Mouse (Mus musculus) brain, adult 2 months (tissue): ENCODE data around the gene Maats1.

ENCODE experiments used
- DNase-seq: peaks from one replicate; pipeline ENCODE4 v3.0.0; 2011; ENCODE audit warnings: low read depth, low spot score

Gene Maats1

DNA sequence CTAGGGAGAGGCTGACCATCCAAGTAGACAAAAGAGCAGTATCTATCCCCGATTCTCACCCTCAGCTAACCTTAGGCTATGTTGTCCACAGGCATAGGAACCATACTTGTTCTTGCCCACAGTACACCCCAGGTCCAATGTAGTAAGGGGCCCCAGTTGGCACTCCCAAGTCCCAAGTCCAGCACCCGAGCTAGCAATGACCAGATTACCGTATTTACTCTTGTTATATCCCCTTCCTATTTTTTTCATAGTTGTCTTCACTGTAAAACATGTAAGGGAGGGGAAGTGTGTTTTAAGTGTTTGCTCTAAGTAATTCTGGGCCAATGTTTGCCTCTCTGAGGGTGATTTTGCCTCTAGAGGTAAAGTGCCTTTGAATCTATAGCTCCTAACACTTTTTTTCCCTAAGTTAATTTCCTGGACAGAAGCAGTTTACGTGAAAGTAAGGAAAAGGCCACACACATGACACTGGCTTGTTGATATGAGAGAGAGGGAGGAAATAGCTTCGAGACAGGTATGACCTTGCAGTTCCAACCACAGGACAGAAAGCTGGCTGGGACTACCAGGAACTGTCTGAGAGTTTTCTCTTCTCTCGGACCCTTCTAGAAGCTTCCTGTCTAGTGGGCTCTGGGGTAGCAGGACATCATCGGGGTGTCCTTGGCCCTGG, 47.1 kb downstream of the Maats1 start, which contains the start of gene Nr1i2:
Nr1i2 (minus strand) TSS at position 140 of the 664 bp plus-strand sequence.
- no peak for DNase-seq

DNA sequence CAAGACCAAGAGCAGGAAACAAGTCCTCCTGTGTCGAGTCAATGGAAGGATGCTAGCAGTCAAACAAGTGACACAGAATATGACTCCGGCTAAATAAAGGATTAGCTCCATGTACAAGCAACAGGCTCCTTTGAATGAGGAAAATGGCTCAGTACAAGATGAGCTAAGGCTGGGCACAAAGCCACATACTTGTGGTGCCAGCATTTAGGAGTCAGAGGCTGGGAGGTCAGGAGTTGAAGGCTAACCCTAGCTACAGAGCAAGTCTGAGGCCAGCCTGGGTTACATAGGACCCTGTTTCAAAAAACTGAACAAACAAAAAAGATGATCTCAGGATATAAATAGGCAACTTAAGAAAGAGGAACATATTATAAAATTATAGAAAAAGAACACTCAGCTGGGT, 51.8 kb downstream of the Maats1 start:
- DNase-seq, result no peak

DNA sequence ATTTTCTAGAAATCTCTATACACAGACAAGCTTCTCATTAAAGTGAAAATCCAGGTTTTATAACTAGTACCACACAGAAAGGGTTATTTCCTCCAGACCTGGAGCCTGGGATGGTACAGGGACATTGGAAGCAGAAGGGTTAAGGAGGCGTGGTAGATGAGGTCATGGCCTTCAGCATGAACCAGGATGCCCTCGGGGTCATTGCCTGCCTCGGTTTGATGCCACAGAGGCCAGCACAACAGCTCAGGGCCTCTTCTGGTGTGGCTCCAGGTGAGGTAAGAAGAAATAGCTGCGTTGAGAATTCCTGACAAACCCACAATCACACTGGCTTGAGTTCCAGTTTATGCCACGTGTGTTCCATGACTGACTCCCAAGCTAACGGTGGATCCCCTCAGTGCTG, 53.1 kb downstream of the Maats1 start:
- DNase-seq, result no peak

DNA sequence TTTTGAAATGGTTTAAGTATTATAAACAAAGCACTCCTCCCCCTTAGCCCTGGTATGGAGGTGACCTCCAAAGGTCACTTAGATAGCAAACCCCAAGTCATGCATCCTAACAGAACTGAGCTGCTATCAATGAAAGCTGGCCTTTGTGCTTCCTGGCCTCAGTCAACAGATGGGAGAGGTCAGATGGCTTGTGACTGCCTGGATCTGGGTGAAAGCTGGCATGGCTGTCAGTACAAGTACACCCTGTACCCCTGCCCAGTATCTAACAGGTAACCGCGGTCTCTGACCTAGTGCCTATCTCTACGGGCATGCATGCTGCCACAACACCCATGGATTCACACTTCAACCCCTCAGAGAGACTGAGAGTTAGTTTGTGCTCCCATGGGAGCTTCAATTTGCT, 54.2 kb downstream of the Maats1 start:
- no peak for DNase-seq

DNA sequence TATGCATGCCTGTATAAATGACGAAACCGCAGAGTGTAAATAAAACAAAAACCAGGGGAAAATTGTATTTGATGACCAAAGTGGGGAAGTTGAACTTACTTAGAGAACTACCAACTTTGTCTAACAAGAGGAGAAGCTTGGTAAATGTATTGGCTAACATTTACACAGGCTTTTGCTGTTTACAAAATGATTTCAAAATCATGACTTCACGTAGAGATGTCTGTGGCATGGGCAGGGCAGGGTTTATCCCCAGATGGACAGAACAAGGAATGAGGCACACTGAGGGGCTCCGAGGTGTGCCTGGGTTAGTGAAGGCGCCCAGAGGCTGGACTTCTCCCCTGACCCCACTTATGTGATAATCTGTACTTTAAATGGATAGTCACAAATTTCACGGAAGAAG, 54.6 kb downstream of the Maats1 start:
- no peak for DNase-seq

DNA sequence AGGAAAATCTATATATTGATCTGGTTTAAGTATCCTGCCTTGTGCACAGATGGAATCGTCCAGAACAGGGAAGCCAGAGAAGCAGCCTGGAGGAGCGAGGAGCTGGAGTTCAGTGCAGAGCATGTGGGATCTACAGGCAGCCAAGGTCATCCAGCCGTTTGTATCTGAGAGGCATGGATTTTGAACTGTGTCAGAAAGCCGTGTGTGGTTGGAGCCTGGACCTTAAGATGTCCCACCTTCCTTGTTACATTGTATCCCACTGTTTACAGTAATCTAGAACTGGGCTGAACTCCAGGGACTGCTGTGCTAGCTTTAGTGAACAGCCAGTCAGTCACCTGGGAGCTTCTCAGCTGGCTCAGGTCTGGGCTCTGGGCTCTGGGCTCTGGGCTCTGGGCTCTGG, 55.4 kb downstream of the Maats1 start:
- DNase-seq, result no peak

DNA sequence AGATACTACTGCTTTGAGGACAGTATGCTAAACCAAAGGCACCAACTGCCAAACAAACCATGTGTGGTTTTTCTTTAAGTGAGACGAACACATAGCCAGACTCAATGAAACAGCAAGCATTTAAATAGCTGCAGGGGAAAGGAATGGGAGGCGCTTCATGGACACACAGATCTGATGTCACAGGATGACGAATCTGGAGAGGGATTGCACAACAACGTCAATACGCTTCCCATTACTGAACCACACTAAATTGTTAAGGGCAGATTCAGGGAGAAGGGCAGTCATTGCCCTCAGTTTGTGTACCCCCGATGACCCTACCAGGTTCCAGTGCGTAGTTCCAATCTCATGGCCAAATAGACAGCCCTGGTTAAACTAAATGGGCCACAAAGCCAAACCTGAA, 56.1 kb downstream of the Maats1 start:
- DNase-seq, result no peak

DNA sequence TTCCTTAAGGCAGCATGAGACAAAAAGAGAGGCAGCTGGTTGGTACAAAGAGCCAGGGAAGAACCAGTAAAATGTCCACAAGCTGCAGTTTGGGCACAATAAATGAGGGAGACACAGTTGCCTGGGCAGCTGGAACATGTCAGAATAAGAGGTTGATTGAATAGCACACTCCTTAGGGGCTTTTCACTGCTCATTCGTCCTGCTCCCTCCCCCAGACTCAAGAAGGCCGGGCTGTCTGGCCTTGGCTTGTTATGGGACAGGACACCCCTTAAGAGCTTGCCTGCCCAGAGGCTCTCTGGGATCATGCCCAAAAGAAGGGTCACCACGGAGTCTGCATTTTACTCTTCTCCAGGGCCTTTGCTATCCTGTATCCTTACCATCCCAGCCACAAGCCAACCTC, 58.6 kb downstream of the Maats1 start:
- DNase-seq, result no peak

DNA sequence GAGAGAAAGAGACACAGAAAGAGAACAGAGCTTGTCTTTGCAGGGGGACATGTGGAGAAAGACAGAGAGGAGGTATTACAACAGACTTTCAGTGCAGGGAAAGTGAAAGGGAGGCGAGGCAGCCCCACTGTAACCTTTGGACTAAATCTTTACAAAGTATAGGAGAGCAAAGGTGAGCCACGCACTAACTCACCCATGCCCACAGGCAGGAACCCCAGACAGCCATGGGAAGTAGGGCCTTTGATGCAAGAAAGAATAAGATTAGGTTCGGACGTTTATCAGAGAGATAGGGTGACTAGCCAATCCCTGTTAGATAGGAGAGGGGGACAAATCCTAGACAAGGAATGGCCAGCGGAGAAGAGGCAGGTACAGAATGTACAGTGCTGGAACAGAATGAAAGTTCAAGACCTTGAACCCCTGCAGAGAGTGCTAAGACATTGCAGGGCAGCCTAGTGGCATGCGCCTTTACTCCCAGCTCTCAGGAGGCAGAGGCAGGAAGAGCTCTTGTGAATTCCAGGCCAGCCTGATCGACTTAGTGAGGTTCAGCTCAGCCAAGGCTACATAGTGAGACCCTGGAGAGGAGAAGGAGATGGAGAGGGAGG, 59.3 kb downstream of the Maats1 start:
- DNase-seq, result no peak

DNA sequence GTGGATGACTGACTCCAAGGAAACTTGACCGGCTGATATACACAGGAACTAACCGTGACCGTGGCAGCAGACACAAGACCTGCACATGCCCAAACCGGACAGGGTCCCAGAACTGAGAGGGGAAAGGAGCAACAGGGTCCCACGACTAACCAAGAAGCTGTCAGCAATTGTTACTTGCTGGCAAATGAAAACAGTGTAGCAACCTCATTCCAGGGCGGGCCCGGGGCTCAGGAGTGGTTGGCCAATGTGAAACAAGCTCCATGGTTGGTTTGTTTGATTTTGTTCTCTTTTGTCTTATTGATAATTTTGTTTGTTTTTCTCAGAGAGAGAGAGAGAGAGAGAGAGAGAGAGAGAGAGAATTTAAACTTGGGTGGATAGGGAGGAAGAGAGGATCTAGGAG, 61.0 kb downstream of the Maats1 start:
- DNase-seq, result no peak

DNA sequence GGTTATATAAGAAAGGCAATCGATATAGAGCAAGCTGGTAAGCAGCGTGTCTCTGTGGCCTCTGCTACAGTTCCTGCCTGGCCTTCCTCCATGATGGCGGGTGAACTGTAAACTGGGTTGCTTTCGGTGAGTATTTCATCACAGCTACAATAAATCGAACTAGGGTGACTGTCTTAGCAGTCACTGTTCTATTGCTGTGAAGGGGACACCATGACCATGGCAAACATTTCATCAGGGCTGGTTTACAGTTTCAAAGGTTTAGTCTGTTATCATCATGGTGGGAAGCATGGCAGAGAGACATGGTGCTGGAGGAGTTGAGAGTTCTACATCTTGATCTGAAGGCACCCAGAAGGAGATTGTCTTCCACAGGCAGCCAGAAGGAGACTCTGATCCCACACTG, 62.1 kb downstream of the Maats1 start:
- DNase-seq, result no peak

DNA sequence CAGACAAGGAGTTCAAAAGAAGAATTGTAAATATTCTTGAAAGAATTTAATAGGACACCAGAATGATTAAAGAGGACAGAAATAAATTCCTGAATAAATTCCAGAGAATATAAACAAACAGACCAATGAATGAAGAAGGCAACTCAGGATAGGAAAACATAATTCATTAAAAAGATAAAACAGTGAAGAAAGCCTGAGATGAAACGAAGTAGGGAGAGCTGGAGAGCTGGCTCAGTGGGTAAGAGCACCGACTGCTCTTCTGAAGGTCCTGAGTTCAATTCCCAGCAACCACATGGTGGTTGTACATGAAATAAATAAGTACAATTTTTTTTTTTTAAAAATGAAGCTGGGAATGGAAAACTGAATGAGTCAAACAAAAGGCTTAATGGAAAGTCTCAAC, 67.2 kb downstream of the Maats1 start:
- DNase-seq, result no peak

DNA sequence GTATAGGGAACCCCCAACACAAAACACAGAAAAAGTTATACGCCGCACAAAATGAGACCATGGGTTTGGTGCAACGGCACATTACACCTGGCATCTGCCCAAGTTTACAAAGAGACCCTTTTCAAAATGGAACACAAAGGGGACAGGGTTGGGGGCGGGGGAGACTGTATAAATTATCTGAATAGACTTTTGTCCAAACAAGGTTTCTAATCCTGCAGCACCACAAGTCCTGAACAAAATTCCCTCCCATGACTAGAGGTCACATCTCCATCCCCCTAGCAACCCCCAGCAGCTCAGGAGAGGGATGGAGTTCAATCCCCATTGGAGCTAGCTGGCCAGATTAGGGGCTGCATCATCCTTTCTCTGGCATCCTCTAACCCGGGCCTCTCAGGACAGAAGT, 69.5 kb downstream of the Maats1 start:
- DNase-seq, result no peak

DNA sequence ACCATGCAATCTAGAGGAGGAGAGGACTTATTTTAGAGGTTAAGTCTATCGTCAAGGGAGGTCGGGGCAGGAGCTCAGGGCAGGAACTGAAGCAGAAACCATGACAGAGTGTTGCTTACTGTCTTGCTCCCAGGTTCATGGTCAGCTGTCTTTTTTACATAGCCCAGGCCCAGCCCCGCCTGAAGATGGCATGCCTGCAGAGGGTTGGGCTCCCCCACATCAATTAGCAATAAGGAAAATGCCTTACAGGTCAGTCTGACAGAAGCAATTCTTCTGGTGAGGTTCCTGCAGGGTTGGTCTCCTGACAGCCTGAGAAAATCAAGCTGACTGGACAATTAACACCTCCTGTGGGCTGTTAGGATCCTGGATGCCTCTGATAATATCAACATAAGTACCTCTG, 70.3 kb downstream of the Maats1 start:
- no peak for DNase-seq

DNA sequence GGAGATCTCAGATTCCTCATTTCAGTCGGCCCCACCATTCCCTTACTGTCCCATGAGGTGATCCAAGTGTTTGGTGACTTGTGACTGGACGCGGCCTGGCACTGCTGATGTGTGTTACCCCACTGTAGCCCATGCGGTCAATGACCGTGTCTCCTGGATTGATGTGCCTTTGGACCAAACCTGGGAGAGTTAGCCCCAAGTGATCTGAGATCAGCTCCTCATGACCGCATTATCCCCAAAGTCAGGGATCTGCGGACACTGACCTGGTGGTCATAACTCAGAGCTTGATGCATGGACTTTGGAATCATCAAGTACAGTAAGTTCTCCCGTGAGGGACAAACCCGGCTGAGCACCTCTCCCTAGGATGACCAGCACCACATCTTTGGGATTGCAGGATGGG, 86.0 kb downstream of the Maats1 start:
- DNase-seq, result no peak

DNA sequence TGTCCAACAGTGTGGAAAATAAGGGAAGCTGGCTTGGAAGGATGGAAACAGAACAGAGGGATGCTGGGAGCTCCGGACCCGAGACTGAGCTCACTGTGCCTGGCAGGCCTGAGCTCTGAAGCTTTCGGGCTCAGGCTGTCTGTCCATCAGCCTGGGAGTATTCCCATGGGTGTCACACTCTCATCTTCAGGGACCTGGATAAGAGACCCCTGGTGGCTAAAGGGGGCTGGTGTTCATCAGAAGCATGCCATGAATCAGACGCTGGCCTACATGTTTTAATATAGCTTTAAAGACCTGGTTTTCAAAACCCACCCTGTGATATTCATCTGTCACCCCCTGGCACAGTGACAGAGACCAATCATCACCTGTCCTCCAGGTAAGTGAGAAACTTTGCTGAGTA, 86.8 kb downstream of the Maats1 start:
- DNase-seq, result no peak

DNA sequence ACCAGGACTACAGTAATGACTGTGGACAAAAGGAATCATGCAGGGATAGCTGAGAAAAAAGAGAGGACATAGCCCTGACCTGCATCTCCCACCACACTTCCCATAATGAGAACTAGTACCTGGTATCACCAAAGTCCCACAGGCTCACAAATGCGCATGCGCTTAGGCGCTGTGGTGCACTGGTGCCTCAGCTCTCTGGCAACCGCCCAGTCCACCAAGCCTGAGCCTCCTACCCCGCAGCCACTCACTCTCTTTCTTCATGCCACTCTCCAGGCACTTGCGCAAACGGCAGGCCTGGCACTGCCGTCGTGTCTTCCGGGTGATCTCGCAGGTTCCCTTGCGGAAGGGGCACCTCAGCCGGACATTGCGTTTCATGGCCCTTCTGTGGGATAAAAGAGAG, 87.9 kb downstream of the Maats1 start:
- no peak for DNase-seq

DNA sequence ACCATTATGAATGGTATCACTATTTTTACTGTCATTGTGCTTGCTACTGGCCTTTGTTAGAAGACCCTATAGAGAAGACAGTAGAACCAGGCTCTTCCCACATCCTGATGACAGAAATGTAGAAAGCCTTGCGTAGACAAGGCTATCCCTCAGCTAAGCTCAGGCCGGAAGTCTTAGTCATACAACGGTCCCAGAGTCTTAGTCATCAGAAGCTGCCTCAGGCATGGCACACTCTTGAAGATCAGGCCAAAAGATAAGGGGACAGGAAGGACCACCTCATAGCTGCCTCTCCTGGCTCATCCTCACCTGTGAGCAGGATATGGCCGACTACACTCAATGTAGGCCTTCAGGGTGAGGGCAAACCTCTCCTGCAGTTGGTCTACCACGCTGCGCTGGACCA, 91.5 kb downstream of the Maats1 start:
- DNase-seq, result no peak

DNA sequence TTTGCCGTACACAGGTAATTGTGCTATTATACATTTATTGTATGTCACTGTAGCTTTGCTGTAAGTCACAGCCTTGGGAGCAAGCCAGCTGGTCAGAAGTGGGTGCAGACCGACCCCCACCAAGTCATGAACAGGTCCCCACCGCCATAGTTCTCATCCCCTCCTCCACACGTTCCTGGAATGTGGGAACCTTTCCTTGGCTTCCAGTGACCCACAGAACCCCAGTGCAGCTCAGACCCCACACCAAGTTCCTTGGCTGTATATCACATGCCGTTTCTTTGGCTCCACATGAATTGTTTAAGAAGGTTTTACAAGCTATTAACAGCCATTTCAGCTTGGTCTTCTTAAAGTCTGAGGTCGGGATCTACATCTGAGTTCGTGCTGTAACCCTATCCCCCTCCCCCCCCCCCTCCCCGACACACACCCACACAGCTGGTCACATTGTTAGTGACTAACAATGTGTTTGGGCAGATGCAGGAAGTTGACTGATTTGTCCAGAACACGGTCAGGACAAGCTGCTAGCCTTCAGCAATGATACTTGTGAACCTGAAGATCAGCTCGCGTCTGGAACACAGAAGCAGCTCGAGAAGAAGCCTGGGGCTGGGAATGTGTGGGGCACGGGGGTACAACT, 93.5 kb downstream of the Maats1 start:
- DNase-seq, result no peak
